Mouse (Mus musculus) frontal cortex, postnatal 14 days (tissue): ENCODE measurements at regions not wholly inside any gene's neighbourhood (a gene's known extent, or its start where the extent isn't known, plus 50 kb on each side); places are given as distances from the start of the nearest gene placed in this dataset.

ENCODE experiments used
- DNase-seq, 2 experiments: peaks; one replicate each; pipeline ENCODE4 v3.0.0; 2022; ENCODE audit warnings: low spot score in 2 of 2

GRCm38 (mm10) chr8:112933815-112934214 is 364.0 kb downstream of the Cntnap4 start:
- DNase-seq, result no peak

GRCm38 (mm10) chr8:112935411-112935810 is 365.6 kb downstream of the Cntnap4 start:
- no peak for DNase-seq

DNA sequence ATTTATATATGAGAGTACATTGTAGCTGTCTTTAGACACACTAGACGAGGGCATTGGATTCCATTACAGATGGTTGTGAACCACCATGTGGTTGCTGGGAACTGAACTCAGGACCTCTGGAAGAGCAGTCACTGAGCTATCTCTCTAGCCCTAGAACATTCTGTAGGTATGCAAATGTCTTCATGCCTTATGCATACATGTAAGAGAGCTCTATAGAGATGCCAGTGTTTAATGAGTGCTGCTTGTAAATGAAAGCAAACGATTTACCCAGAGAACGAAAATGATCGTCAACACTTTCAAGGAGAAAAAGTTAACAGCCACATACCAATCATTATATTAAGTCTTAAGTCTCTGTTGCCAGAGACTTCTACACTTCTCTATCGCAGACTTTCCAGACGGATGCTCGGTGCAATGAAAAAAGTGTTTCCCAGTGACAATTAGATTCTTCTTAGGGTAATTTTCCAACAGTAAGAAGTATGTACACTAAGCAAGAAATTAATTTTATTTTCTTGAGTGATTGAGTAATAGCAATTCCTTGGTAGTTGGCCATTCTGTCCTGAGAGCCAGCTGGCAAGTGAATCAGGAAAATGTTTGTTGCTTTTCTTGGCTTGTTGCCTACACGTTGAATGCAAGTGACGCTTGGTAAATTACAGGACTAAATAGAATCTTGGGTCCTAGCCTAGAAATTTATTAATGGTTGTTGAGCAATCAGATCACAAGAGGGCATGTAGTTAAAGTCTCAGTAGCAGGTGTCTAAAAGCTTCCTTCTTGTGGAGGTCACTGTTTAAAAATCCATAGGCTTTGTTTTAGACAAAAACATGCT is 366.3 kb downstream of the Cntnap4 start:
- DNase-seq, result no peak

DNA sequence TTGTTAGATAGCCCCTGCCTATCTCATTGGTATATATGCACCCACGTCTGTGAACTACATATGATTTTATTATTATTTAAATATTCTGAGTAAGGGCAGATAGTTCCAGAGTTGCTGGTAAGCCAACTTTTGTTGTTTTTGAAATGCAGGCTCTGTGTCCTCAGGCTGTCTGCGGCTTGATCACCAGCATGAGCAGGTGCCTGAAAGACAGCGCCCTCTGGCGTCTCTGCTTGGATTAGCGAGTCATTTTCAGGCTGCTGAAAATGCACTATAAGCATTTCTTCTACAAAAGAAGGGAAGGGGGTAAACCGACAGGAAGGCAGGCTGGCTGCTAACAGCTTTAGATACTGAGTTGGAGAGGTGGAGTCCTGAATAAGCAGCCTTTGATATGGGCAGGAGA is 402.6 kb downstream of the Cntnap4 start:
- DNase-seq, result peak; percentile 65 to 80

- DNase-seq, result no peak
These were observed 405.9 kb downstream of the Cntnap4 start for GRCm38 (mm10) chr8:112975734-112976133.

GRCm38 (mm10) chr8:112976312-112976711 is 406.5 kb downstream of the Cntnap4 start:
- no peak for DNase-seq

- no peak for DNase-seq
These were observed 423.9 kb downstream of the Cntnap4 start for GRCm38 (mm10) chr8:112993781-112994180.

GRCm38 (mm10) chr8:113007356-113007755 is 437.5 kb downstream of the Cntnap4 start:
- no peak for DNase-seq

DNA sequence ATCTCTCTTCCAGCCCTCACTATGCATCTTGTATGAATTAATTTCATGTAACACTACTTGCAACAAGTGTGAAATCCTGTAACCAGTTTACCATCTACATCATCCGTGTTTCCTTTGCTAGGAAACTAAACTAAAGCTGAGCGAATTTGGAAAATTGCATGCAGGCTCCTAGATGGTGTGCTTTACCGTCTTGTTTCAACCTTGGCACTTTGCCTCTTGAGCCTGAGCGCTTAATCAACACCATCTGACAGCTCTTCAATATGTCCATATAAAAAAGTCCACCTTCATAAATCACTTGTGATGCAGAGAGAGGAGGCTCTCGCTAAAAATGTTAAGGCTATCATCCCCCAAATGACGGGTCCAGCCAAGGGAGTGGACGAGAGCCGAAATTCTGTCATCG is 459.0 kb downstream of the Cntnap4 start:
- no peak for DNase-seq

DNA sequence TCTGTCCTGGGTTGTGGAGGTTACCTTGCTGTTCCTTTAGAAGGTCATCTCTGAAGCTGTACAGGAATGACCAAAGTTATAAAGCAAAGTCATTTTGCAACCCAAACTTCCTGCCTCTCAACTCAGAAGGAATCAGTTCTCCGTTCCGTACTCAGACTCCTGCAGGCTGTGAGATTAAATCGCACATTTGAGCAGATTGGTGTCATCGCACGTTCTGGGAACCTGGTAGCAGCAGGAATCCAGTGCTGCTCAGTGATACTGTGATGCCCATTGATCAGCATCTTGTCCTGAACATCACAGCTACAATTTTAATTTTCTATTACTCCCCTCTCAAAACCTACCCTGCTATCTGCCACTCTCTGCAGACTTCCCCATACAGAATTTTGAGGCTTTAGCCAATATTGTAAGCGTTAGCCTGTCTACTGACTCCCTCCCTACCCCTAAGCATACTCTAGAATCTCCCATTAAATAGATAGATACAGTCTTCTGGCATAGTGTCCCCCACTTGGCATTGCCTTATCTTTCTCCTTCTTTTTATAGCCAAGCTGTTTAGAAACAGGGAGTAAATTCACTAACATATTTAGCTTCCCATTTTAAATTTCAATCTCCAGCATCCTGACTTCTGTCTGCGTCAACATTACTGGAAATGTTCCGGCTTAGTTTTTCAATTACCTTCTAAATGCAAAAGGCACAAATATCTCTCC is 482.1 kb downstream of the Cntnap4 start:
- DNase-seq, result peak in 1 of 2 experiments; percentile 6

- no peak for DNase-seq
These were observed 495.7 kb downstream of the Cntnap4 start for GRCm38 (mm10) chr8:113065246-113066169.

GRCm38 (mm10) chr8:113066170-113066708 is 496.4 kb downstream of the Cntnap4 start:
- no peak for DNase-seq

DNA sequence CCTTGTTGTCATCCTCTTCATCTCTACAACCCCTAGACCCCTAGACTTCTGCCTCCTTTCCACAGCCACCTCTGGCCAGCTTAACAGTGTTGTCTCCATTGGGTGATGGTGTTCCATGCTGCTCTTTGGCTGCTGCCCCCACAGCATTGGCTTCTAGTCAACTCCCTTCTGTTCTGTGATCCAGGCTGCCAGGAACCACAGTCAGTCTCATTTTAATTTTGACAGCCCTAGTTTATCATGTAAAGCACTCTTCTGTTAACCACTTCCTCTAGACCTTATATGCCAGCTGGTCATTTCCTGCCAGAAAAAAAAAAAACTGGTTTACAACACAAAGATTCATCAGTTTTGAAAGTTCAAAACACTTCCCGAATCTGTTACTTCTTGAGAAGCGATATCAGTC is 514.1 kb downstream of the Cntnap4 start:
- DNase-seq, result no peak

DNA sequence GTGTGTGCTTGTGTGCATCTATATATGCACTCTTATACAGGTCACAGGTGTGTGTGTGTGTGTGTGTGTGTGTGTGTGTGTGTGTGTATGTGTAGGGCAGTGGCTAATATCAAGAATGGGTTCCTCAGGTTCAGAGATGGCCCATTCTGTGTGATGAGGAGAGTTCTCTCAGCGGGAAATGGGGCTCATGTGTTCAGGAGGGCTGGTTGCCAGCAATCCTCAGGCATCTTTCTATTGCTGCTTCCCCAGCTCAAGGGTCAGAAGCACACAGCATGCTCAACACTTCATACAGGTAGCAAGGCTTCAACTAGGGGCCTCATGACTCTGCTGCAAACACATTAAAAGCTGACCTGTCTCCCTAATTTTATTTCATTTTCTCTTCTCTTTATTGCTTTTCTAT is 517.7 kb downstream of the Cntnap4 start:
- DNase-seq, result no peak

GRCm38 (mm10) chr8:113111665-113112064 is 523.7 kb upstream of the Mon1b start:
- no peak for DNase-seq

DNA sequence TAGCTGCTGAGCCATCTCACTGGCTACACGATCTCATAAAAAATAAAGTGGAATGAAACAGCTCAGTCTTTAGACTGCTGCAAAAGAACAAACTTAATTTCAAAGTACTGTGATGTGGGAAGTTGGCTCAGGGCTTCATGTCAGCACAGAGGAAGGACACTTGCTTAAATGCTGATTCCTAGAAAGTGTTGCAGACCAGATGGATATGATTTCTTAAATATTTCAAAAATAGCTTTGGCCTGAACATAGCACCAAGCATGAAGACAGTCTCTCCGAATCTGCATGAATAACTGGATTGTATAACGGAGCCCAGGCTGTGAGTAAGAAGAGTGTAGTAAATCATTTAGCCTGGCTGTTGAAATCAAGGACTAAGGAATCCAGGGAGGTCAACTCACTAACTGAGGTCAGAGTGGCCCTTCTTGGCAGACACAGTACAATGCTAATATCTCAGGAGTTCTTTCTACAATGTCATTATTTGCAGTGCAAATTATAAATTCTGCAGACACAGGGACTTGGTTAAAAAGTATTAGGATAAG is 521.2 kb upstream of the Mon1b start:
- no peak for DNase-seq

- DNase-seq, result no peak
These were observed 518.1 kb upstream of the Mon1b start for GRCm38 (mm10) chr8:113117241-113117640.

- no peak for DNase-seq
These were observed 509.8 kb upstream of the Mon1b start for GRCm38 (mm10) chr8:113125586-113125985.

DNA sequence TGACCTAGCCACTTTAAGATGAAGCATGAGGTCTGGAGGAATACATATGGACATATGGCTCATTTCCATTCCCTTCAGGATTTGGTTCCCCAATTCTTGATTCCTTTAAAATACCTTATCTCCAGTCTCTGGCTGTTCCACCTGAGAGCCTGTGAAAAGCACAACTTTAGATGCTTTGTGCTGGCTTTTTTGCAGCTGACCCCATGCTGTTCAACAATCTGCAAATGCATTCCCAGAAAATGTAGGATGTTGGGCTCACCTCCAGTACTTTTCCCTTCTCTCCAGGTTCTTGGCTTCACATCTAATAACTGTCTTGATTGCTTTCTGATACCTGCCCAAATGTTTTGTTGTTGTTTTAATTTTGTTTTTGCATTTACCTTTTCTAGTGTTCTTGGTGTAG is 498.0 kb upstream of the Mon1b start:
- no peak for DNase-seq

DNA sequence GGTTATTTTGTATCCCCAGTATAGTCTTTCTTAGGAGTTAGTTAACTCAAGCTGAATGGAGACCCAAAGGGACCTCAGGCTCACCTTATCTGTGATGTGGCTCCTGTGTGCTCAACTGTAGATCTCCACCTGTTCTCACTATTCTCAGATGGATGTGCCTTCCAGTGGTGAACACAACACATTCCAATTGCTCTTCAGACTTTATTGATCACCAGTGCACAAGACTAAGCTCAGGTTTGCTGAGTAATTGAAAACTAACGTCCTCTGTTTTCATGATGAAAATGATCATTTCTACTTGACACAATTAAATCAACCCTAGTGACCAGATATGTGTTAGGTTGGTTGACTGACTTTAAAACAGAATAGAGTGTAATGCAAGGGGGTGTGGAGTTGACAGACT is 495.4 kb upstream of the Mon1b start:
- no peak for DNase-seq

- no peak for DNase-seq
These were observed 494.3 kb upstream of the Mon1b start for GRCm38 (mm10) chr8:113141131-113141530.

GRCm38 (mm10) chr8:113176591-113176990 is 458.8 kb upstream of the Mon1b start:
- DNase-seq, result no peak
